Mouse (Mus musculus) thymus, adult 2 months (tissue): ENCODE measurements at regions not wholly inside any gene's neighbourhood (a gene's known extent, or its start where the extent isn't known, plus 50 kb on each side); places are given as distances from the start of the nearest gene placed in this dataset.

Experiments
- DNase-seq: peaks from one replicate; pipeline ENCODE4 v3.0.0; 2021
- H3K27ac ChIP-seq: fragments of 200-500 bp; 2 replicates; pipeline ENCODE4 v1.5.1; 2012; ENCODE audit warnings: low read length, control low read depth; ENCODE audit not compliant: control insufficient read depth, insufficient read depth
- H3K27me3 ChIP-seq: fragments of 200-500 bp; 2 replicates; pipeline ENCODE4 v1.6.1; 2012; ENCODE audit warnings: mild to moderate bottlenecking, low read length, moderate library complexity, mixed read lengths; ENCODE audit not compliant: control insufficient read depth, insufficient read depth
- H3K36me3 ChIP-seq: fragments of 200-500 bp; 2 replicates; pipeline ENCODE4 v1.6.1; 2012; ENCODE audit warnings: mild to moderate bottlenecking, low read length, moderate library complexity; ENCODE audit not compliant: control insufficient read depth, insufficient read depth
- H3K4me1 ChIP-seq: fragments of 200-500 bp; replicated peaks from 2 replicates; pipeline ENCODE4 v1.6.1; 2012; ENCODE audit warnings: low read length; ENCODE audit not compliant: control insufficient read depth, insufficient read depth
- H3K4me3 ChIP-seq: fragments of 200-500 bp; 2 replicates; pipeline ENCODE4 v1.5.1; 2012; ENCODE audit warnings: mild to moderate bottlenecking, low read length, control low read depth, moderate library complexity; ENCODE audit not compliant: control insufficient read depth, insufficient read depth
- CTCF ChIP-seq: fragments of 200-500 bp; IDR thresholded peaks from 2 replicates; pipeline ENCODE4 v1.5.1; 2012; ENCODE audit warnings: mild to moderate bottlenecking, control low read depth, low read length, moderate library complexity, borderline replicate concordance; ENCODE audit not compliant: control insufficient read depth, poor library complexity, insufficient read depth; ENCODE audit errors: extremely low read depth
- POLR2A ChIP-seq: fragments of 200-500 bp; IDR thresholded peaks from 2 replicates; pipeline ENCODE4 v1.6.1; 2012; ENCODE audit warnings: mild to moderate bottlenecking, low read length, control low read depth, moderate library complexity; ENCODE audit not compliant: control insufficient read depth, poor library complexity, insufficient read depth; ENCODE audit errors: extremely low read depth
- WGBS: fragments of 180-500 bp; shearing (Covaris S2); methylation state at CpG from one replicate; pipeline ENCODE4 v1.1.7; 2018; 5-methylcytosine and 5-hydroxymethylcytosine counted together

DNA sequence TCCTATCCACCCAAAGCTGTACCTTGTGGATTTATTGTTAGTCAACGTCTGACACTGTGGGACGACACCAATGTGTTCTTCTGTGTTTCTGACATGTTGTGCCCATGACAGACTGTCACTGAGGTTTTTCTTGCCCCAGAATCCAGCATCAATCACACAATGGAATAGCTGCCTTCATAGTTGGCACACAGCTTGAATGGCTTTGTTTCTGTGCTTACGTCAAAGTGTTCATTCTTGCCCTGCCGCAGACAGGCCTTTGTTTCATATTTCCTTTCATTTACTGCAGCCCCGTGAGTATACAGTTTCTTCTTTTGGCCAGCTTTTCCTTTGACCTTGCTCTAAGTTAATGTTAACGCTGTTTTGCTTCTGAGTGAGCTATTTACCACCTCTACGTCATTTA lies 78.9 kb upstream of the Dkk2 start:
- TF ChIP-seq POLR2A (no peak), CTCF (no peak)
- Histone ChIP-seq H3K4me3 (no peak overlapping the region), H3K36me3 (no peaks in the 10 kb centered on the region), H3K27me3 (no peaks in the 10 kb centered on the region), H3K27ac (no peak overlapping the region), H3K4me1 (no peaks in the 10 kb centered on the region)
- no peak for DNase-seq
- 86% methylated on average over 7 of the region's 7 CpGs for WGBS

DNA sequence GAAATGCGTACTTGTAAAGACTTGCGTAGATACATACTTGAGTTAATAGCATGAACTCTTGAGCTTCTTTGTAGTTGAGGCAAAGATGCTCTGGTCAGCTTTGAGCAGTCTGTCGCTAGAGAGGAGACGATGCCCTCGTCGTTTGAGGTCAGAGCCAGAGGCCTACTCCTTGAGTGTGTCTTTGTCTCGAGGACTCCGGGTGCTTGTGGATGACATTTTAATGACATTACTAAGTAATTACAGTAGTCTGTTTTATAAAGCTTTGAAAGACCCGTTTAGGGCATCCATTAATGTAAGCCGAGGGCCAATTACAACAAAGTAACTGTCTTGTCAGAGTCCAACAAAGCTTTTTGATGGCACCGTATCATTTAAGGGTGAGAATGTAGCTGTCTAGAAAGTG lies 78.2 kb upstream of the Dkk2 start:
- 93% methylated on average over 11 of the region's 11 CpGs for WGBS

DNA sequence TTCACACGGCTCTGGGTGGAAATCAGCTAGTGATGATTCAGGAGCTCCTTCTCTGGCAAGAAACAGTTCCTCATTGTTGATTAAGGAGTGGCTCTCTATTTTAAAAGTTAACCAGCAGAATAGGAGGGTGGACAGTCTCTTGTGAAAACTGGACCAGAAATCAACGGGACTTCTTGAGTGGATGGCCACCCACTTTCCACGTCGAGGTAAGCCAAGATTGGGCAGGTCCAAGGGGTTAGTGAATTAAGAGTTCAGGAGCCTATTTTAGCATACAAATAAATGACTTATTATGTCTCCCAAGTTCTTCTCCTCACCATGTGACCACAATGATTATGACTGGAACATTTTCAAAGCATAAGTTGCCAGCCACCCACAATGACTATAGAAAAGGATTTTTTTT lies 77.7 kb upstream of the Dkk2 start:
- Histone ChIP-seq H3K4me1 (no peaks in the 10 kb centered on the region), H3K27me3 (no peaks in the 10 kb centered on the region), H3K36me3 (no peaks in the 10 kb centered on the region), H3K27ac (no peak overlapping the region), H3K4me3 (no peak overlapping the region)
- DNase-seq = no peak
- WGBS = 87% methylated on average over 4 of the region's 4 CpGs
- TF ChIP-seq POLR2A = no peak

More for the DNA sequence above, 78.2 kb upstream of the Dkk2 start:
- Histone ChIP-seq H3K27me3 (no peaks in the 10 kb centered on the region), H3K4me1 (no peaks in the 10 kb centered on the region), H3K4me3 (no peak overlapping the region), H3K36me3 (no peaks in the 10 kb centered on the region), H3K27ac (no peak overlapping the region)
- DNase-seq = no peak
- no peak for TF ChIP-seq CTCF
- TF ChIP-seq POLR2A = no peak

DNA sequence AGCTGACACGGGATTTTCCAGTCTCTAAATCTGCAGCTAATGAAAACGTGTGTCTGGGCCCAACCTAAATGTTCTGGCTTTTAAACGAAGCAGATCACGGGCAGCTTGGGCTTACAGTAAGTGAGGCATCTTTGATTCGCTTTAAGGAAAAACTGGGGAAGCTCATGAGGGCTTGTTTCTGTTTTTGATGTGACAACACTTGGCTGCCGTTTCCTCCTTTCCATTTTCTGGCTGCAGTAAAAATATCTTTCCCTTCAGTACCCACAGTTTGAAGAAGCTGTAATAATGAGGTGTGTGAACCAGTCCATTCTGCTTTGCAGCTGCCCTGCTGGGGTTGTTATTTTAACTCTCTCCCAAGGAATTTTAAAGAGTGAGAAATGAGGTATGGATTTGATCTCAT lies 69.9 kb upstream of the Dkk2 start:
- Histone ChIP-seq H3K4me1 (no peaks in the 10 kb centered on the region), H3K27me3 (no peaks in the 10 kb centered on the region), H3K36me3 (no peaks in the 10 kb centered on the region), H3K27ac (no peak overlapping the region), H3K4me3 (no peak overlapping the region)
- WGBS = 75% methylated on average over 6 of the region's 6 CpGs
- DNase-seq = no peak
- no peak for TF ChIP-seq POLR2A

DNA sequence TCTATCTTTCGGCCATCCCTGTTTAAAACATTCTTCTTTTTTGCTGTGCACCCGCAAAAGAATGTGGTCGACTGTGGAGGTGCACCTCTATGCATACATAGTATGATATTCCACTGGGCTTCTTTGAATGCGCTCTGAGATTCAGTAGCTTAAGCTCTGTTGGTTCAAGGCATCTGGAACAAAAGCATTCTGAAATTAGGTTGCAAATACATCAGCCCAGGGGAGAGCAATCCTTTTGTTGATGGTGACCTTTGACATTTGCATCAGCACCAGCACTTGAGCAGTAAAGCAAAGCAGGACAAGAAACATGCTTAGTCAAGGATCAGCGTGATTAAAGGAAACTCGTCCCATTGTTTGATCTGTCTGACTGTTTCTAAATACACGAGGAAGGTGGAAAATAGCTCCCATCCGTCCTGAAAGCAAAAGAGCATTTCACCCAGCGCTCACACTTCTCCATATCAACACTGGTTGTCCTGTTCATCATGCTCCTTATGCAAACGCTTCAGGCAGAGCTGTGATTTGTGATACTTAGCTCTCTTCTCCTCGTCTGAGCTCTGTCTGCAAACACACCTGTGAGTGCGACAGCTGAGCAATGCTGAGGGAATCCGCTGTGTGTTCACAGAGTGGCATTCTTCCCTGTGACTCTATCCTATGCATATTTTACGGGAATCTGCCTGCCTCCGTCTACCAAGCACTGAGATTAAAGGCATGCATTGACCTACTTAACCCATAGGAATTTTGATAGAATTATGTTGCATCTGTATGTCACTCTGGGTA lies 67.4 kb upstream of the Dkk2 start:
- no peak for TF ChIP-seq POLR2A
- TF ChIP-seq CTCF = no peak
- no peaks in the 10 kb centered on the region for H3K4me1 ChIP-seq
- H3K27ac ChIP-seq = no peak overlapping the region
- DNase-seq = no peak
- WGBS = 84% methylated on average over 15 of the region's 15 CpGs
- H3K36me3 ChIP-seq = no peaks in the 10 kb centered on the region
- no peaks in the 10 kb centered on the region for H3K27me3 ChIP-seq
- no peak overlapping the region for H3K4me3 ChIP-seq

DNA sequence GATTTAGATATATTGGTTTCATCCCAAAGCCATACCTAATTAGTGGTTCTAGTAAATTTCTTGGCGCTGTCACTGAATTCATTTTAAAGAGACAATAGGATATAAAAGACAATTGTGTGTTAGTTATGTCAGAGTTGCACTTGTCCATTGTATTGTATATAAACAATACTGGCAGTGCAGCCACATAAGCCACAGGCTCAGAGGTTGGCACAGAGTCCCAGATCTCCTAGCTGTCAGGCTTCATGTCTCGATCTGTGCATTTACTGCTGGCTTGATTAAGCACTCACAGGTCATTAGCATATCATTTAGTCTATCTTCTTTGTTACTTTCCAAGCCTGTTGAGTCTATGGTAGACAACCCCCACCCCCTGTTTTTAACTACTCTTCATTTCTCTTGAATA lies 66.6 kb upstream of the Dkk2 start:
- over 99% methylated on average over 2 of the region's 2 CpGs for WGBS
- no peaks in the 10 kb centered on the region for H3K27me3 ChIP-seq
- TF ChIP-seq POLR2A = no peak
- no peak for TF ChIP-seq CTCF

DNA sequence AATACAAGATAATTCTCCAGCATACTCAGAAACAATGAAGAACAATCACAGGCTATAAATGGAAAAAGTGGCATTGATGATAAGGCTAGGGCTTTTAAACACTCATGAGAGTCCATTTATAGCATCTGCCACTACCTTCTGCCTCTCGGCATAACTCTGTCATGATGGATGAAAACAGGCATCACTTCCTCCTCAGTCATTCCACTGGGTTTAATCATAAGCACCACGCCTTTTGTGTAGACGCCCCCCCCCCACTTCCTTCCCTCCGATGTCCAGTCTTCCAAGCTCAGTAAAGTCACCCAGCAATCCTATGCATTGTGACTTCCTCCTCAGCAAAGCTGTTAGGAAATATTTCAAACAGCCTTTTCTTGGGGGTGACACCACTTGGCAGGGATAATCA lies 63.1 kb upstream of the Dkk2 start:
- WGBS = 33% methylated on average over 4 of the region's 4 CpGs
- no peak overlapping the region for H3K27ac ChIP-seq
- TF ChIP-seq CTCF (no peak), POLR2A (no peak)
- H3K27me3 ChIP-seq = no peaks in the 10 kb centered on the region
- no peak for DNase-seq
- no peaks in the 10 kb centered on the region for H3K4me1 ChIP-seq
- H3K4me3 ChIP-seq = no peak overlapping the region
- H3K36me3 ChIP-seq = no peaks in the 10 kb centered on the region

More for the DNA sequence above, 66.6 kb upstream of the Dkk2 start:
- Histone ChIP-seq H3K4me3 (no peak overlapping the region), H3K27ac (no peak overlapping the region), H3K36me3 (no peaks in the 10 kb centered on the region), H3K4me1 (no peaks in the 10 kb centered on the region)
- DNase-seq = no peak
